Mouse (Mus musculus): ENCODE data around the gene Gap43.
A peak's percentile ranks its signal among the peaks of the same experiment; 100 is the strongest.
"Not testable (repeated sequence)": the region's sequence is repeated elsewhere in the genome, so short reads cannot be mapped to it uniquely, and the experiment has no call there.

The Gap43 gene

GRCm38 (mm10) chr16:42340021-42340768 is at the start of gene Gap43:
TSS of gene Gap43 (minus strand) at chr16:42340651.
- DNase-seq: peak; percentile 54

GRCm38 (mm10) chr16:42381328-42381838 is 40.9 kb upstream of the Gap43 start:
- no peak for DNase-seq

GRCm38 (mm10) chr16:42380641-42381040 is 40.2 kb upstream of the Gap43 start:
- DNase-seq: peak; percentile 59

GRCm38 (mm10) chr16:42370148-42370547 is 29.7 kb upstream of the Gap43 start:
- no peak for DNase-seq

- DNase-seq: no peak
Measured at GRCm38 (mm10) chr16:42369346-42369745, 28.9 kb upstream of the Gap43 start.

- peak; percentile 96 for DNase-seq
Measured at GRCm38 (mm10) chr16:42360061-42360460, 19.6 kb upstream of the Gap43 start.

- no peak for DNase-seq
Measured at GRCm38 (mm10) chr16:42358058-42358457, 17.6 kb upstream of the Gap43 start.

- DNase-seq: no peak
Measured at GRCm38 (mm10) chr16:42350076-42350475, 9.6 kb upstream of the Gap43 start.

GRCm38 (mm10) chr16:42340865-42341264 is 414 bp upstream of the Gap43 start:
- DNase-seq: not testable (repeated sequence)

GRCm38 (mm10) chr16:42339512-42339911 is 939 bp downstream of the Gap43 start:
- peak; percentile 74 for DNase-seq

GRCm38 (mm10) chr16:42338987-42339386 is 1.5 kb downstream of the Gap43 start:
- DNase-seq: peak; percentile 70

- DNase-seq: no peak
Measured at GRCm38 (mm10) chr16:42338342-42338741, 2.1 kb downstream of the Gap43 start.

- no peak for DNase-seq
Measured at GRCm38 (mm10) chr16:42337663-42338062, 2.8 kb downstream of the Gap43 start.

- DNase-seq: no peak
Measured at GRCm38 (mm10) chr16:42336610-42337009, 3.8 kb downstream of the Gap43 start.

GRCm38 (mm10) chr16:42332321-42332720 is 8.1 kb downstream of the Gap43 start:
- peak; percentile 86 for DNase-seq

- peak; percentile 80 for DNase-seq
Measured at GRCm38 (mm10) chr16:42326191-42326590, 14.3 kb downstream of the Gap43 start.

- peak; percentile 25 for DNase-seq
Measured at GRCm38 (mm10) chr16:42325536-42325935, 14.9 kb downstream of the Gap43 start.

GRCm38 (mm10) chr16:42319831-42320230 is 20.6 kb downstream of the Gap43 start:
- peak; percentile 97 for DNase-seq

GRCm38 (mm10) chr16:42319365-42319764 is 21.1 kb downstream of the Gap43 start:
- DNase-seq: peak; percentile 71

- no peak for DNase-seq
Measured at GRCm38 (mm10) chr16:42312125-42312524, 28.3 kb downstream of the Gap43 start.

GRCm38 (mm10) chr16:42308761-42309160 is 31.7 kb downstream of the Gap43 start:
- DNase-seq: no peak

GRCm38 (mm10) chr16:42305934-42306701 is 34.3 kb downstream of the Gap43 start:
- DNase-seq: no peak

- no peak for DNase-seq
Measured at GRCm38 (mm10) chr16:42303461-42303860, 37.0 kb downstream of the Gap43 start.

GRCm38 (mm10) chr16:42294481-42294880 is 46.0 kb downstream of the Gap43 start:
- peak; percentile 78 for DNase-seq
